Mouse (Mus musculus) midbrain, postnatal 0 days (tissue): ENCODE measurements at regions not wholly inside any gene's neighbourhood (a gene's known extent, or its start where the extent isn't known, plus 50 kb on each side); places are given as distances from the start of the nearest gene placed in this dataset.

Experiments
- ATAC-seq: fragments of 200-750 bp; cut with Nextera tagmentation; 2 replicates; pipeline ENCODE4 v1.8.0; 2017; ENCODE audit warnings: moderate number of reproducible peaks, mild to moderate bottlenecking, moderate TSS enrichment, moderate library complexity; ENCODE audit not compliant: low FRiP score
- DNase-seq: peaks from one replicate; pipeline ENCODE4 v3.0.0-alpha.2; 2015; ENCODE audit warnings: low spot score
- H3K27ac ChIP-seq: fragments of 300-500 bp; sonication (generic); 2 replicates; pipeline ENCODE4 v1.5.1; 2014; ENCODE audit warnings: low read depth, mild to moderate bottlenecking, low read length, mixed read lengths
- H3K27me3 ChIP-seq: fragments of 300-500 bp; sonication (generic); 2 replicates; pipeline ENCODE4 v1.6.1; 2014; ENCODE audit warnings: low read length, control low read depth, mixed read lengths; ENCODE audit not compliant: insufficient read depth
- H3K36me3 ChIP-seq: fragments of 300-500 bp; sonication (generic); 2 replicates; pipeline ENCODE4 v1.6.1; 2014; ENCODE audit warnings: low read length, control low read depth, mixed read lengths; ENCODE audit not compliant: insufficient read depth
- H3K4me1 ChIP-seq: fragments of 300-500 bp; sonication (generic); 2 replicates; pipeline ENCODE4 v1.6.1; 2014; ENCODE audit warnings: mild to moderate bottlenecking, control low read depth, antibody characterized with exemption, low read length, mixed read lengths; ENCODE audit not compliant: insufficient read depth
- H3K4me2 ChIP-seq: fragments of 300-500 bp; sonication (generic); 2 replicates; pipeline ENCODE4 v1.6.1; 2014; ENCODE audit warnings: low read depth, mild to moderate bottlenecking, low read length, mixed read lengths; ENCODE audit not compliant: poor library complexity, severe bottlenecking
- H3K4me3 ChIP-seq: fragments of 300-500 bp; sonication (generic); 2 replicates; pipeline ENCODE4 v1.5.1; 2014; ENCODE audit warnings: low read depth, mild to moderate bottlenecking, low read length, moderate library complexity
- H3K9ac ChIP-seq: fragments of 300-500 bp; sonication (generic); replicated peaks from 2 replicates; pipeline ENCODE4 v1.6.1; 2014; ENCODE audit warnings: mild to moderate bottlenecking, low read length, moderate library complexity, mixed read lengths; ENCODE audit not compliant: poor library complexity, severe bottlenecking
- H3K9me3 ChIP-seq: fragments of 300-500 bp; sonication (generic); 2 replicates; pipeline ENCODE4 v1.6.1; 2016; ENCODE audit warnings: low read length, control low read depth
- CTCF ChIP-seq: IDR thresholded peaks from 2 replicates; pipeline ENCODE4 v1.5.1; 2016; ENCODE audit warnings: antibody characterized with exemption, mild to moderate bottlenecking
- WGBS: fragments of 180-500 bp; shearing (Covaris S2); extraction: QIAGEN DNeasy Blood & Tissue Kit; methylation state at CpG from one replicate; pipeline ENCODE4 v1.1.7; 2014; 5-methylcytosine and 5-hydroxymethylcytosine counted together

- DNase-seq, result no peak
- Histone ChIP-seq H3K9me3 (no peaks in the 10 kb centered on the region), H3K27ac (no peak overlapping the region), H3K4me2 (no peak overlapping the region), H3K9ac (no peak overlapping the region), H3K4me3 (no peak overlapping the region), H3K27me3 (no peaks in the 10 kb centered on the region), H3K4me1 (no peaks in the 10 kb centered on the region), H3K36me3 (no peaks in the 10 kb centered on the region)
- no peak for ATAC-seq
- 86% methylated on average over 1 of the region's 1 CpGs for WGBS
- TF ChIP-seq CTCF, result no peak
Measured at GRCm38 (mm10) chr14:91156115-91156514, 2684.9 kb upstream of the Pcdh20 start.

GRCm38 (mm10) chr14:91151449-91151848 lies 2680.3 kb upstream of the Pcdh20 start:
- Histone ChIP-seq H3K27me3 (no peaks in the 10 kb centered on the region), H3K4me3 (no peak overlapping the region), H3K4me2 (no peak overlapping the region), H3K9me3 (no peaks in the 10 kb centered on the region), H3K4me1 (no peaks in the 10 kb centered on the region), H3K27ac (no peak overlapping the region), H3K9ac (no peak overlapping the region), H3K36me3 (no peaks in the 10 kb centered on the region)
- no peak for TF ChIP-seq CTCF
- DNase-seq, result peak; percentile 3
- ATAC-seq, result no peak
- 84% methylated on average over 3 of the region's 3 CpGs for WGBS
